Mouse (Mus musculus) heart, embryonic 11.5 days (tissue): ENCODE results near the gene Tdp2. TPM values are rescaled to one million over a fixed set of nuclear protein-coding genes. Genes with fewer than 3 reads are reported as not detected.
A peak's percentile ranks its signal among the peaks of the same experiment; 100 is the strongest.

Experiments used
- ATAC-seq: fragments of 200-750 bp; cut with Nextera tagmentation; replicated peaks from 2 replicates; pipeline ENCODE4 v1.8.0; 2017; ENCODE audit warnings: moderate library complexity; ENCODE audit not compliant: insufficient number of reproducible peaks, low FRiP score, low TSS enrichment
- H3K27ac ChIP-seq: fragments of 300-500 bp; sonication (generic); 2 replicates; pipeline ENCODE4 v1.5.1; 2014; ENCODE audit warnings: mild to moderate bottlenecking, low read depth, low read length
- H3K27me3 ChIP-seq: fragments of 300-500 bp; sonication (generic); 2 replicates; pipeline ENCODE4 v1.6.1; 2014; ENCODE audit warnings: mild to moderate bottlenecking, low read length, mixed read lengths; ENCODE audit not compliant: control insufficient read depth, insufficient read depth
- H3K36me3 ChIP-seq: fragments of 300-500 bp; sonication (generic); 2 replicates; pipeline ENCODE4 v1.6.1; 2014; ENCODE audit warnings: mild to moderate bottlenecking, low read length, moderate library complexity, mixed read lengths; ENCODE audit not compliant: control insufficient read depth, insufficient read depth
- H3K4me1 ChIP-seq: fragments of 300-500 bp; sonication (generic); 2 replicates; pipeline ENCODE4 v1.6.1; 2014; ENCODE audit warnings: low read length; ENCODE audit not compliant: control insufficient read depth, insufficient read depth
- H3K4me2 ChIP-seq: fragments of 300-500 bp; sonication (generic); 2 replicates; pipeline ENCODE4 v1.6.1; 2014; ENCODE audit warnings: mild to moderate bottlenecking, moderate library complexity
- H3K4me3 ChIP-seq: fragments of 300-500 bp; sonication (generic); 2 replicates; pipeline ENCODE4 v1.5.1; 2014; ENCODE audit warnings: low read depth, low read length
- H3K9ac ChIP-seq: fragments of 300-500 bp; sonication (generic); 2 replicates; pipeline ENCODE4 v1.6.1; 2014; ENCODE audit warnings: mild to moderate bottlenecking, low read depth, low read length, moderate library complexity
- H3K9me3 ChIP-seq: fragments of 300-500 bp; sonication (generic); replicated peaks from 2 replicates; pipeline ENCODE4 v1.6.1; 2016; ENCODE audit warnings: low read length; ENCODE audit not compliant: control insufficient read depth
- WGBS: fragments of 180-500 bp; shearing (Covaris S2); extraction: QIAGEN DNeasy Blood & Tissue Kit; methylation state at CpG from one replicate; pipeline ENCODE4 v1.1.7; 2014; ENCODE audit not compliant: insufficient replicate concordance; 5-methylcytosine and 5-hydroxymethylcytosine counted together
- polyA plus RNA-seq: library from polyadenylated mRNA; unstranded; fragments of >200 nt; fragmentation: Nextera tagmentation; extraction: Ambion mirVana; gene quantifications from 2 replicates; pipeline ENCODE4 v1.2.1, GENCODE M21; 2014

The Tdp2 gene
- polyA plus RNA-seq, 1 experiment from 2014 or later: 44.9 TPM

GRCm38 (mm10) chr13:24816125-24817092 is 15.1 kb upstream of the Tdp2 start:
- no peak overlapping the region for H3K27ac ChIP-seq
- H3K27me3 ChIP-seq: no peaks in the 10 kb centered on the region
- no peak overlapping the region for H3K9ac ChIP-seq
- H3K4me2 ChIP-seq: no peak overlapping the region
- no peaks in the 10 kb centered on the region for H3K9me3 ChIP-seq
- 57% methylated on average over 4 of the region's 4 CpGs for WGBS
- peaks cover 26% of the 10 kb centered on the region for H3K36me3 ChIP-seq
- peak; percentile 66; the same call in 1 of the 2 replicates for ATAC-seq
- no peak overlapping the region for H3K4me3 ChIP-seq
- H3K4me1 ChIP-seq: no peaks in the 10 kb centered on the region

DNA sequence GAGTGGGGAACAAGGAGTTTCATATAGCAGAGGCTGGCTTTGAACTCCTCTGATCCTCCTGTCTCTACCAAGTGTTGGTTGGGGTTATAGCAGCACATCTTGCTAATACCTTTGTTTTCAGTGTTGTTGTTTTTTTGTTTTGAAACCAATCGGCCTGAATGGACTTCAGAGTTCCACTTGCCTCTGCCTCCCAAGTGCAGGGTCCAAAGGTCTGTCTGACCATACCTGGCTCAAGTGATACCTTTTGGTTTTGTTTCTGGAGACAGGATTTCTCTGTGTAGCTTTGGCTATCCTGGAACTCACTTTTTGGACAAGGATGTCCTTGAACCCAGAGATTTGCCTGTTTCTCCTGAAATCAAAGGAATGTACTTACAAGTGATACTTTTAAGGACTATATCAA is 11.5 kb upstream of the Tdp2 start:
- WGBS: 70% methylated on average over 1 of the region's 1 CpGs
- Histone ChIP-seq H3K9me3 (no peaks in the 10 kb centered on the region), H3K4me3 (no peak overlapping the region), H3K36me3 (peaks cover 9% of the 10 kb centered on the region), H3K27me3 (no peaks in the 10 kb centered on the region), H3K27ac (no peak overlapping the region), H3K9ac (no peak overlapping the region), H3K4me1 (no peaks in the 10 kb centered on the region), H3K4me2 (no peak overlapping the region)
- ATAC-seq: no peak

DNA sequence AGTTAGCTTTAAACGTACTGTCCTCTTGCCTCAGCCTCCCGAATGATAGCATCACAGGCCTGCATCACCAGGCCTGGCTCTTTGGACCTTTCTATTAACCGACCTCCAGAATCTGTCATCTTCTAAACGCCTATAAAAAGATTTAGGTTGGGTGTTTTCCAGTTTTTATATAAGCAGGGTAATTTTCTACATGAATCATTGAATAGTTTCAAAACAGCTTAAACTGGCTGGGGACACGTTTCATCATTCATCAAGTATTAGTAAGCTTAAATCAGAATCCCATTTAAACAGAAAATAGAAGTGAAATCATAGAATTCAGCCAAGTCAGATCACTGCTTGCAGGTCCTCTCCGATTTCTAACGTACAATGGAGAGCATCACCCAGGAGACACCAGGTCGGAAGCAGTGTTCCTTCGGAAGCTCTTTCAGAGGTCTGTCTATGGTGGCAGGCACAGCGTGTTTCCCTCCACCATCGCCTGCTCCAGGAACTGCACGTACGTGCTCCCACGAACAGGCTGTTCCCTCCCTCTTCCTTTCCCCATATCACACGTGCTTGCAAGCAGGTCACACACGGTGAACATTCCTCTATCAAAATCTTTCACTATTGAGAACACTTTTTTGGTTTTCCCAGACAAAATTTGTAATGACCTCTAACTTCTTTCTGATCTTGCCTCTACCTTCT is 8.7 kb upstream of the Tdp2 start:
- 80% methylated on average over 16 of the region's 16 CpGs for WGBS
- Histone ChIP-seq H3K27me3 (no peaks in the 10 kb centered on the region), H3K4me3 (no peak overlapping the region), H3K9ac (no peak overlapping the region), H3K4me1 (peaks cover 11% of the 10 kb centered on the region), H3K9me3 (no peaks in the 10 kb centered on the region), H3K27ac (no peak overlapping the region), H3K36me3 (peaks cover 9% of the 10 kb centered on the region), H3K4me2 (no peak overlapping the region)
- no peak for ATAC-seq

DNA sequence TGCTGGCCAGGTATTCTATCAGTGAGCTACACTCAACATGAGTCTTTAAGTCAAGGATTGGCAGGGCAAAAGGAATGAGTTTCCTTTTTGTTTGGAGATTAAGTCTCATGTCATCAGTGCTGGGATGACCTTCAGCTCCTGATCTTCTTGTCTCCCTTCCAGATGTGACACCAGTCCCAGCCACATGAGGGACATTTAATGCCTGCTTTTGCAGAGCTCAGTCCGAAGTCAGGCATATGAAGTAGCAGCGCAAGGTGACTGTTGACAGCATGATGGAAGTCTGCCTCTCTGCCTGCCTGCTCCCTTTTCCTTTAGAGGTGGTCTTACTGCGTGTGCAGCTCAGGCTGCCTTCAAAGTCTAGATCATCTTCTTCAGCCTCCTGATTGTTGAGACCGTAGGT is 6.8 kb upstream of the Tdp2 start:
- no peaks in the 10 kb centered on the region for H3K27me3 ChIP-seq
- no peak for ATAC-seq

DNA sequence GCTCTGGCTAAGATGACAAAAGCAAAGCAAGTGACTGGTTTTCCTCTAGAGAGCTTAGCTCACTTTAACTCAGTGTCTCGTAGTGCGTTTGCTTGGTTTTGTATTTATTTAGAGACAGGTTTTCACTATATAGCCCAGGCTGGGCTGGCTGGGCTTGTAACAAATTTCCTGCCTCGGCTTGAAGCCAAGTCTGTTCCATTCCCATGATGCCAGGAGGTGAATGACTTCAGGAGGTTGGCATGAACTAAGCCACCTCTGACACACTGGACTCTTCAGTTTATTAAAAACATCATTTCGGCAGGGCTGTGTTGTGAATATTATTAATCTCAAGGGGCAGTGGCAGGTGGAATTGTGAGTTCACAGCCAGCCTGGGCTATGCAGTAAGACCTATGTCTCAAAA is 5.9 kb upstream of the Tdp2 start:
- Histone ChIP-seq H3K4me2 (no peak overlapping the region), H3K27ac (no peak overlapping the region), H3K9me3 (no peaks in the 10 kb centered on the region), H3K4me1 (peaks cover 11% of the 10 kb centered on the region), H3K36me3 (no peaks in the 10 kb centered on the region; the same call in 1 of the 2 replicates), H3K4me3 (no peak overlapping the region), H3K27me3 (no peaks in the 10 kb centered on the region), H3K9ac (no peak overlapping the region)
- no peak; the same call in 1 of the 2 replicates for ATAC-seq
- WGBS: 83% methylated on average over 4 of the region's 4 CpGs

More for the DNA sequence above, 6.8 kb upstream of the Tdp2 start:
- Histone ChIP-seq H3K4me3 (no peak overlapping the region), H3K36me3 (peaks cover 3% of the 10 kb centered on the region), H3K4me2 (no peak overlapping the region), H3K9ac (no peak overlapping the region), H3K4me1 (peaks cover 11% of the 10 kb centered on the region), H3K9me3 (no peaks in the 10 kb centered on the region), H3K27ac (no peak overlapping the region)
- 63% methylated on average over 4 of the region's 4 CpGs for WGBS

DNA sequence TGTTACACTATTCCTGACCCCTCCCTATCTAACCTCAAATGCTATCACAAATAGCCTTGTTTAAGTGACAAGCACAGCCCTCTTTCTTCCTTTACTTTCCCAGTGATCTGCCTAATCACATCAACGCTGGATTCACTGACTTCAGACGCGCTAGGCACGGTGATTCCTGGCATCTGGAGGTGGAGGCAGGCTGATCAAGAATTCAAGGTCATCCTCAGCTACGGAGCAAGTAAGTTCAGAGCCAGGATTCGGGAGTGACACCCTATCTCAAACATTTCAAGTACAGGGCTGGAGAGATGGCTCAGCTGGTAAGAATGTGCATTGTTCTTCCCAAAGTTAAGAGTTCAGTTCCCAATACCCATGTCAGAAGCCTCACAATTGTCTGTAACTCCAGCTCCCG is 5.4 kb upstream of the Tdp2 start:
- no peak overlapping the region for H3K4me3 ChIP-seq
- H3K4me2 ChIP-seq: no peak overlapping the region
- 0 out of 2 replicates have a peak overlapping the region, but pooled peaks have one; percentile 12 for H3K9ac ChIP-seq
- H3K4me1 ChIP-seq: peaks cover 11% of the 10 kb centered on the region
- no peaks in the 10 kb centered on the region for H3K27me3 ChIP-seq
- H3K36me3 ChIP-seq: no peaks in the 10 kb centered on the region
- no peaks in the 10 kb centered on the region for H3K9me3 ChIP-seq
- H3K27ac ChIP-seq: no peak overlapping the region
- 42% methylated on average over 7 of the region's 7 CpGs for WGBS
- ATAC-seq: no peak

DNA sequence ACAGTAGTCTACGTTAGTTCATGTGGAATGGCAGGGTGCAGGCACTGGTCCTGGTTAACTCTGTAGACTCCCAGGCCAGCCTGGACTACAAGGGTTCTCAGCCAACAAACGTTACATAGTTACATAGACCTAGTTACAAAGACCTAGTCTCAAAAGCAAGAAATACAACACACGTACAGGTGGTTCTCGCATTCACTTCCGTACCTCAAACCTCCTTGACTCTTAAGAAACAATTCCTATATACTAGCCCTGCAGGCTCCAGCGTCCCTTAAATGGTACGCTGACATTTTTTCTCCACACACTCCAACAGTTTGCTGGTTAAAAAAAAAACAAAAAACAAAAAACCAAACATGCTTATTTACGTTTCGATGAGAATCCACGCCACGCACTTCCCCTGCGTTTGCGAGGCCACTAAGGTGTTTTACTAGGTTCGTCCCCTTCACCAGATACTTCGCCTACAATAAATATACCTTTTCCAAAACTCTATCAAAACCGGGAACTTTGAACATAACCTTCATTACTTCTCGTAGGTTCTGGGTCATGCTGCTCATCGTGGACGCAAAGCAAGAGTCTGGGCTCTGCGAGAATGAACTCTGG is 625 bp upstream of the Tdp2 start:
- 4% methylated on average over 20 of the region's 20 CpGs for WGBS
- H3K27me3 ChIP-seq: no peaks in the 10 kb centered on the region
- peak overlapping the region; percentile 89 for H3K4me2 ChIP-seq
- H3K4me1 ChIP-seq: peaks cover 21% of the 10 kb centered on the region
- no peaks in the 10 kb centered on the region for H3K9me3 ChIP-seq
- ATAC-seq: no peak
- no peaks in the 10 kb centered on the region for H3K36me3 ChIP-seq
- H3K9ac ChIP-seq: peak overlapping the region; percentile 78
- H3K27ac ChIP-seq: peak overlapping the region; percentile 89
- peak overlapping the region; percentile 91 for H3K4me3 ChIP-seq

GRCm38 (mm10) chr13:24832131-24832810 is 792 bp downstream of the Tdp2 start:
- ATAC-seq: no peak
- peak overlapping the region; percentile 91 for H3K4me3 ChIP-seq
- H3K4me1 ChIP-seq: peaks cover 14% of the 10 kb centered on the region
- H3K9me3 ChIP-seq: no peaks in the 10 kb centered on the region
- 5% methylated on average over 21 of the region's 21 CpGs for WGBS
- H3K4me2 ChIP-seq: peak overlapping the region; percentile 89
- peaks cover 5% of the 10 kb centered on the region; the same call in 1 of the 2 replicates for H3K36me3 ChIP-seq
- H3K9ac ChIP-seq: peak overlapping the region; percentile 89
- H3K27me3 ChIP-seq: no peaks in the 10 kb centered on the region
- peak overlapping the region; percentile 88 for H3K27ac ChIP-seq
